Mouse (Mus musculus) heart, postnatal 0 days (tissue): Measurements from ENCODE around the gene Cldn9. TPM values are rescaled to one million over a fixed set of nuclear protein-coding genes. Genes with fewer than 3 reads are reported as not detected.

Experiments
- ATAC-seq: fragments of 200-750 bp; cut with Nextera tagmentation; 2 replicates; pipeline ENCODE4 v1.8.0; 2017; ENCODE audit warnings: low read depth, moderate number of reproducible peaks, moderate library complexity; ENCODE audit not compliant: insufficient read depth
- DNase-seq: peaks from one replicate; pipeline ENCODE4 v3.0.0-alpha.2; 2016; ENCODE audit warnings: low spot score
- H3K27ac ChIP-seq: fragments of 300-500 bp; sonication (generic); 2 replicates; pipeline ENCODE4 v1.5.1; 2014; ENCODE audit warnings: low read depth, mild to moderate bottlenecking
- H3K27me3 ChIP-seq: fragments of 300-500 bp; sonication (generic); 2 replicates; pipeline ENCODE4 v1.6.1; 2014; ENCODE audit warnings: low read length, mixed read lengths; ENCODE audit not compliant: control insufficient read depth, insufficient read depth
- H3K36me3 ChIP-seq: fragments of 300-500 bp; sonication (generic); replicated peaks from 2 replicates; pipeline ENCODE4 v1.6.1; 2014; ENCODE audit warnings: low read length, mixed read lengths; ENCODE audit not compliant: control insufficient read depth, insufficient read depth
- H3K4me1 ChIP-seq: fragments of 300-500 bp; sonication (generic); 2 replicates; pipeline ENCODE4 v1.6.1; 2014; ENCODE audit warnings: antibody characterized with exemption; ENCODE audit not compliant: control insufficient read depth, insufficient read depth
- H3K4me2 ChIP-seq: fragments of 300-500 bp; sonication (generic); 2 replicates; pipeline ENCODE4 v1.6.1; 2014; ENCODE audit warnings: low read depth, mild to moderate bottlenecking, low read length, moderate library complexity
- H3K4me3 ChIP-seq: fragments of 300-500 bp; sonication (generic); 2 replicates; pipeline ENCODE4 v1.5.1; 2014; ENCODE audit warnings: low read depth, low read length
- H3K9ac ChIP-seq: fragments of 300-500 bp; sonication (generic); replicated peaks from 2 replicates; pipeline ENCODE4 v1.6.1; 2014; ENCODE audit warnings: low read depth, low read length, mixed read lengths
- H3K9me3 ChIP-seq: fragments of 300-500 bp; sonication (generic); replicated peaks from 2 replicates; pipeline ENCODE4 v1.6.1; 2016; ENCODE audit warnings: low read length; ENCODE audit not compliant: control insufficient read depth
- CTCF ChIP-seq: IDR thresholded peaks from 2 replicates; pipeline ENCODE4 v1.5.1; 2016; ENCODE audit warnings: antibody characterized with exemption, control low read depth, low read depth
- EP300 ChIP-seq: IDR thresholded peaks from 2 replicates; pipeline ENCODE4 v1.6.1; 2016; ENCODE audit warnings: antibody characterized with exemption, low read depth
- WGBS: fragments of 180-500 bp; shearing (Covaris S2); extraction: QIAGEN DNeasy Blood & Tissue Kit; methylation state at CpG from one replicate; pipeline ENCODE4 v1.1.7; 2014; 5-methylcytosine and 5-hydroxymethylcytosine counted together
- polyA plus RNA-seq: library from polyadenylated mRNA; unstranded; fragments of >200 nt; fragmentation: Nextera tagmentation; extraction: Ambion mirVana; gene quantifications from 2 replicates; pipeline ENCODE4 v1.2.1, GENCODE M21; 2015
- total RNA-seq: library from RNA; depleted of rRNA; stranded (reverse); fragments of >200 nt; gene quantifications from 2 replicates; pipeline ENCODE4 v1.2.3, GENCODE M21; 2014; ENCODE audit warnings: low replicate concordance

The Cldn9 gene
- total and polyA plus RNA-seq, 2 experiments from 2014 or later: not detected

DNA sequence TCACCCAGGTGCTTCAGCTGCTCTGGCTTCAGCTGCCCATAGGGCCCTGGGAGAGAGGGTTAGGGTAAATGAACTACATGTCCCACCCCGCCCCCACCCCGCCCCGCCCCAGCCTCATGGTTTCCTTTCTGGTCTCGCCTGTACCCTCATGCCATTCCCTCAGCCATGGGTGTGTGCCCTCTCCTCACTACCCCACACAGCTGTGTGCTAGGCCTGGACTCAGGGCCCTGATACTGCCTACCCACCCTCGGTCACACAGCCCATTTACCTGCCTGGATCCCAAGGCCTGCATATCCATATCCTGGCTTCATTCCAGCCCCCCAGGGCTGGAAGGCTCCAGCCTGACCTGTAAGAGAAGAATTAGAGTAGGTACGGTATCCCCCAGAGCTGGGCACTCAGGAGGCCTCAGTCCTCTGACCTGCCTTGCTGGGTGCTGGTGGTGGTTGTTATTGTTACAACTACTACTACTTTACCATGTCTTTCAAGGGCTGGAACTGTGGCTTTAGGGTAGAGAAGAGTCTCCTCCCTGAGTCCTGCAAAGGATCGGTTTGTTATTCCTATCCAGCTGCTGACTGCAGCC is 21.8 kb upstream of the Cldn9 start:
- ATAC-seq (no peak), DNase-seq (no peak)
- Histone ChIP-seq H3K4me2 (no peak overlapping the region), H3K9ac (no peak overlapping the region), H3K4me1 (no peaks in the 10 kb centered on the region), H3K27ac (no peak overlapping the region), H3K9me3 (no peaks in the 10 kb centered on the region), H3K27me3 (peaks cover 29% of the 10 kb centered on the region), H3K36me3 (no peaks in the 10 kb centered on the region), H3K4me3 (no peak overlapping the region)
- TF ChIP-seq EP300: no peak
- TF ChIP-seq CTCF: no peak
- 78% methylated on average over 7 of the region's 7 CpGs for whole genome bisulfite sequencing

DNA sequence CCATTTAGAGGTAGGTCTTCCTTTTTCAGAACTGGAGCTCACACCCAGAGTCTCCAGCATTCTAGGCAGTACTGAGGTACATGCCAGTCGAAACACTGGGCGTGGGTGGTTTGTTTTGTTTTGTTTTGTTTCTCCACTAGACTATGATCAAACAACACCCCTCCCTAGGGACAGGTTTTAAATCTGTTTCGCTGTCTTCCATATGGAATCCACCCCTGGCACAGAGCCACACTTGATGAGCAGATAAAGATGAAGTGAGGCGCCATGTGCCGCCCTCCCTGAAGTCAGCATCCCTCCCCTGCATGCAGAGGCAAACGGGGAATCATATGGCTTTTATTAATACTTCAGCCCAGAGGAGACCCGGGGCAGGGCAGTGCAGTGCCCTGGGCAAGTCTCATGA is 20.9 kb upstream of the Cldn9 start:
- DNase-seq (no peak), ATAC-seq (no peak)
- WGBS: 56% methylated on average over 7 of the region's 7 CpGs
- Histone ChIP-seq H3K4me2 (no peak overlapping the region), H3K27me3 (peaks cover 28% of the 10 kb centered on the region), H3K36me3 (no peaks in the 10 kb centered on the region), H3K9me3 (no peaks in the 10 kb centered on the region), H3K4me3 (no peak overlapping the region), H3K9ac (no peak overlapping the region), H3K27ac (no peak overlapping the region), H3K4me1 (no peaks in the 10 kb centered on the region)
- TF ChIP-seq EP300: no peak
- TF ChIP-seq CTCF: no peak

GRCm38 (mm10) chr17:23703301-23703700 is 19.5 kb upstream of the Cldn9 start:
- H3K4me1 ChIP-seq: no peaks in the 10 kb centered on the region
- H3K36me3 ChIP-seq: no peaks in the 10 kb centered on the region
- no peak overlapping the region for H3K4me2 ChIP-seq
- 75% methylated on average over 9 of the region's 9 CpGs for WGBS
- no peak overlapping the region for H3K27ac ChIP-seq
- TF ChIP-seq CTCF: no peak
- no peak for TF ChIP-seq EP300
- ATAC-seq (no peak), DNase-seq (no peak)
- H3K9ac ChIP-seq: no peak overlapping the region
- H3K27me3 ChIP-seq: peaks cover 32% of the 10 kb centered on the region
- H3K4me3 ChIP-seq: no peak overlapping the region
- H3K9me3 ChIP-seq: no peaks in the 10 kb centered on the region

DNA sequence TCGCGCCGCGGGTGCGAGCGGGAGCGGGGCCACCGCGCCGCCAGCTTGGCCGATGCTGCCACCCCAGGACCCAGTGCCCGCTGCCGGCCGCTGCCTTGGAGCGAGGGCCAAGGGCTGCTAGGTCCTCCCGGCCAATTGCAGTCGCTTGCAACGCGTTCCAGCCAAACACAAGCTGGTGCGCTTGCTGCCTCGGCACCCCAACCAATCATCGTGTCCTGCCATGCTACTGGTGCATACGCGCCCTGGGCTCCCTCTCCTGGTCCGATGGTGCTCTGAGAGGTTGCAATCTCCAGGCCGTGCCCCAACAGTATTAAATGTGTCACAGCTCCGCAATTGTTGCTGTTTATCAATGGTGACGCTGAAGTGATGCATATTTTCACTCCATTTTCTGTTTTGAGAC is 16.3 kb upstream of the Cldn9 start:
- TF ChIP-seq CTCF (peak; percentile 84), EP300 (no peak)
- WGBS: under 1% methylated on average over 24 of the region's 28 CpGs
- Histone ChIP-seq H3K4me2 (peak overlapping the region; percentile 96), H3K36me3 (no peaks in the 10 kb centered on the region), H3K27me3 (peaks cover 29% of the 10 kb centered on the region), H3K4me3 (peak overlapping the region; percentile 60), H3K27ac (no peak overlapping the region), H3K4me1 (no peaks in the 10 kb centered on the region), H3K9me3 (no peaks in the 10 kb centered on the region), H3K9ac (peak overlapping the region; percentile 49; the same call in 1 of the 2 replicates)
- peak; percentile 84 for DNase-seq
- peak; percentile 96 for ATAC-seq

GRCm38 (mm10) chr17:23699131-23700077 is 15.6 kb upstream of the Cldn9 start:
- TF ChIP-seq CTCF (no peak), EP300 (no peak)
- Histone ChIP-seq H3K4me1 (no peaks in the 10 kb centered on the region), H3K36me3 (no peaks in the 10 kb centered on the region), H3K9ac (peak overlapping the region; percentile 49), H3K4me2 (peak overlapping the region; percentile 96), H3K9me3 (no peaks in the 10 kb centered on the region), H3K4me3 (peak overlapping the region; percentile 60), H3K27me3 (peaks cover 29% of the 10 kb centered on the region), H3K27ac (no peak overlapping the region)
- DNase-seq (peak; percentile 21), ATAC-seq (peak; percentile 37)
- under 1% methylated on average over 80 of the region's 101 CpGs for WGBS

- Histone ChIP-seq H3K36me3 (no peaks in the 10 kb centered on the region), H3K4me2 (no peak overlapping the region), H3K9me3 (no peaks in the 10 kb centered on the region), H3K27me3 (peaks cover 14% of the 10 kb centered on the region), H3K9ac (no peak overlapping the region), H3K4me1 (no peaks in the 10 kb centered on the region), H3K4me3 (no peak overlapping the region), H3K27ac (no peak overlapping the region)
- WGBS: 40% methylated on average over 3 of the region's 3 CpGs
- DNase-seq (no peak), ATAC-seq (no peak)
- TF ChIP-seq CTCF: no peak
- TF ChIP-seq EP300: no peak
Measured at GRCm38 (mm10) chr17:23695801-23696200, 12.0 kb upstream of the Cldn9 start.
